Mouse (Mus musculus): Measurements from ENCODE around the gene Gm9887. TPM values are rescaled to one million over a fixed set of nuclear protein-coding genes. Genes with fewer than 3 reads are reported as not detected.

The Gm9887 gene
- not detected for polyA plus RNA-seq (2017; shearing (Covaris generic))

DNA sequence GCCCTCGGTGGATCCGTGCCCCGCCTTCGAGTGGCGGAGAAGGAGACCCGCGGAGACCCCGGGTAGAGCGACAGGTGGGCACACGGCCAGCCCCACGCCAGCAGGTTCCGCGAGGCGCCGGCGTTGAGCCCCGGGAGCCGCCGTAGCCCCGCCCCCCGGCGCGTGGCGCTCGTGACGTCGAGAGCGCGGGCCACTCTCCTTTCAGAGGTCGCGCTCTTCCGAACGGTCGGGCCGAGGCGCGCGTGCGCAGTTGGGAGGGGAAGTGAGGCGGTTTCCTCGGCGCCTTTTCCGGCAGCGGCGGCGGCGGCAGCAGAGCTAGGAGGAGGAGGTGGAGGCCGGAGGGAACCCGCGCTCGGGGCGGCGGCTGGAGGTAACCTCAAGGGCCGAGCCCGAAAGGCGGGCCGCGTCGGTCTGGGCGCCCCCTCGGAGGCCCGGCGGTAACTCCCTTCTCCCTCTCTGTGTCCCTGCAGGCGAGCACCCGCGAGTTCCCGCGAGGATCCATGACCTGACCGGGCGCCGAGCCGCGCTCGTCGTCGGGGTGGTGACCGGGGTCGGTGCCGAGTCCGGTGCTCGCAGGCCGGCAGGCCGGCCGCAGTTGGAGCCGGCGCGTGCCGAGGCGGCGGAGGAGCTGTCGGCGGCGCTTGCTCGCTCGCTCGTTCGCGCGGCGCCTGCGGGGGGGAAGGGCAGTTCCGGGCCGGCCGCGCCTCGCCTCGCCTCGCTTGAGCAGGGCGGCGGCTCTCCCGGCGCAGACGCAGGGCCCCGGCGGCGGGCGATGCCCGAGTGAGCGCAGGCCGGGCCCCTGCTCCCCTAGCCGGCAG is at the start of gene Gm9887, which contains the start of gene Arf6:
Gene Gm9887 (minus strand): TSS at position 605 of the 818 bp plus-strand sequence.
Gene Arf6 (plus strand): TSS at position 297 of the 818 bp plus-strand sequence.

DNA sequence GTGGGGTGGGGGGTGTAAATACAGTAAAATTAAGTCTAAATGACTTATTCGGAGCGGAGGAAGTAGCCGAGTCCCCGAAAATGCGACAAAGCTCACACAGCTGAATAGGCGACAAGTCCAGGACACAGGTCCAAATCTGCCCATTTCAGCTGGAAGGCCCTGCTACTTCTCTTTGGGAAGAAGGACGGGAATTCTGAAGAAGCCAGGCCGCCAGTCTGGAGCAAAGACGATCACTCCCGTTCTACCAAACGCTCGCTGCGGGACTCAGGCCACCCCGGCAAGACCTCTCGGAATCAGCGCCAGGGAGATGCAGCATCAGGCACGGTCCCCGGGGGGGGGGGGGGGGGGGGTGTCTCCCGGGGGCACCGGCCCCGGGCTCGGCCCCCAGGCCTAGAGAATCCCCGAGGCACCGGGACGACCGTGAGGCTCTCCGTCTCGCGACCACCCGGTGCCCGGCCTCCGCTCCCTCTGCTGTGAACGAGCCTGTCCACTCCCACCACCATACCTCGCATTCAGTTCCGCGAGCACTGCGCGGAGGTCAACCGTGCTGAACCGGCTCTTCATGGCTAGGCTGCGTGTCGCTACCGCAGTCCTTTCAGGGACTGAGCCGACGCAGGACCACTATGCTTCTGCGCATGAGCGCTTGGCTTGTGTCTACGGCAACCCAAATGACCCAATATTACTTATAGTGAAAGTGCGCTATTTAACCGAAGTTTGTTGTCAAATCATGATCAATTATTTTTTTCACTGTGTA is 15.5 kb downstream of the Gm9887 start, which contains the start of gene Nemf:
Gene Nemf (minus strand): TSS at position 620 of the 754 bp plus-strand sequence.

Other genes starting within 250 kb of the Gm9887 start
- 2,125 TPM for gene Rps29, start 213.3 kb downstream of the Gm9887 start, polyA plus RNA-seq (2017; shearing (Covaris generic))
- 1.4 TPM for gene Lrr1, start 203.6 kb downstream of the Gm9887 start, polyA plus RNA-seq (2017; shearing (Covaris generic))
- gene Rpl36al, start 188.4 kb downstream of the Gm9887 start, polyA plus RNA-seq (2017; shearing (Covaris generic)), result 474 TPM
- gene Mgat2, start 188.3 kb downstream of the Gm9887 start, polyA plus RNA-seq (2017; shearing (Covaris generic)), result 15.9 TPM
- 15.0 TPM for gene Gm49383, start 175.4 kb downstream of the Gm9887 start, polyA plus RNA-seq (2017; shearing (Covaris generic))
- 7.4 TPM for gene Dnaaf2, start 174.0 kb downstream of the Gm9887 start, polyA plus RNA-seq (2017; shearing (Covaris generic))
- 21.0 TPM for gene Gm49384, start 168.2 kb downstream of the Gm9887 start, polyA plus RNA-seq (2017; shearing (Covaris generic))
- gene Pole2, start 144.3 kb downstream of the Gm9887 start, polyA plus RNA-seq (2017; shearing (Covaris generic)), result 9.6 TPM
- gene Klhdc1, start 131.3 kb downstream of the Gm9887 start, polyA plus RNA-seq (2017; shearing (Covaris generic)), result 20.1 TPM
- gene Klhdc2, start 75.8 kb downstream of the Gm9887 start, polyA plus RNA-seq (2017; shearing (Covaris generic)), result 11.5 TPM
- gene Nemf, start 15.3 kb downstream of the Gm9887 start, polyA plus RNA-seq (2017; shearing (Covaris generic)), result 135 TPM
- gene Arf6, start 308 bp downstream of the Gm9887 start, polyA plus RNA-seq (2017; shearing (Covaris generic)), result 13.9 TPM
- 4.5 TPM for gene Vcpkmt, start 210.6 kb upstream of the Gm9887 start, polyA plus RNA-seq (2017; shearing (Covaris generic))